Mouse (Mus musculus): ENCODE measurements around the gene Cpeb2. TPM values are rescaled to one million over a fixed set of nuclear protein-coding genes. Genes with fewer than 3 reads are reported as not detected.

Cpeb2 gene
- polyA plus RNA-seq, 1 experiment from 2014 or later = 1.8 TPM

DNA sequence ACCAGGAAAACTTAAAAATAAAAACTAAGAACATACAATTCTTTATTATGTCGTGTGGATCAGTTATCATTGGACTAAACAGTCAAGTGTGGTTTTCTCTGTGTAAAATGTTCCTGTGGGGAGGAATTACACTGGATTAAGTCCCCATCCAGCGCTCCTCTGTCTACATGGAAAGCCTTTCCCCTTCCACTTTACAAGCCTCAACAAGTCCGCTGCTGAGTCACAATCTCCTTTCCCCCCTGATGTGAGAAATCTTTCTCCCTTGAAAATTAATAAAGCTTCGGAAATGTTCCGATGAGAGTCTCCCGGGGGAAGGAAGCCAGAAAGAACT lies 856 bp upstream of the Cpeb2 start:
- no peak for TF ChIP-seq CTCF (IDR thresholded peaks at IDR 0.05; ENCODE audit: low read depth)
- no peak overlapping the region; the same call in 1 of the 2 replicates for H3K27ac ChIP-seq (ENCODE audit: low read depth)

DNA sequence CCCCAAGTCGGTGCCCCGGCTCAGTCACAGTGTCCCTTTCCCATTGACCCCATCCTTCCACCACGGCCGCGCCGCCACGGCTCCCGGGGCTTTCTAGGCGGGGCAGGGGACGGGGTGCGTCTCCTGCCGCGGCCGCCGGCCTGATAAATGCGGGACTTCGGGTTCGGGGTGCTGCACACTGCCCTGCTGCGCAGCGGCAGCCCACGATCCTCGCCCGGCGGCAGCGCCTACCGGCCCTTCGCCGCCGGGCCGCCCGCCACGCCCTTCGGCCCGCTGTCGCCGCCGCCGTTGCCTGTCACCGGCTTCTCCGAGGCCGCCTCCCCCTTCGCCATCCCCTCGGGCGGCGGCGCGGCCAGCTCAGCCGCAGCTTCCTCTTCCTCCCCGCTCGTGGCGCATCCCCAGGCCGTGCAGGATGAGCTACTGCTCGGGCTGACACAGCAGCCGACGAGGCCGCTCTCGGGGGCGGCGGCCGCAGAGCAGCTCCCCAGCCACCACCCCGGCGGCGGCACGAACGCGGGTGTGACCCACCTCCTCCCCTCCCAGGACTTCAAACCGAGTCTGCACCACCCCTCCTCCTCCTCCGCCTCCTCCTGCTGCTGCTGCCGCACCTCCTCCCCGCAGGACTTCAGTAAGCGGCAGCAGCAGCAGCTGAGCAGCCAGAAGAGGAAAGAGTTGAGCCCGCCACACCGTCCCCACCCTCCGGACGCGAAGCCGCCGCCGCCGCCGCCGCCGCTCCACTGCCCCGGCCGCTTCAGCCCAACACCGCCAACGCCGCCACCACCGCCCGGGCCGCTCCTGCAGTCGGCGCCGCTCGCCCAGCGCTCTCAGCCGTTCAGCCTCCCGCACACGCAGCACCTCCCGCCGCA lies 579 bp downstream of the Cpeb2 start:
- ATAC-seq (ENCODE audit: insufficient read depth) (peak; percentile 62), DNase-seq (peak; percentile 70)
- 1% methylated on average over 84 of the region's 101 CpGs for WGBS
- TF ChIP-seq CTCF (IDR thresholded peaks at IDR 0.05; ENCODE audit: low read depth) = no peak
- H3K9ac ChIP-seq = peak overlapping the region; percentile 87
- no peaks in the 10 kb centered on the region for H3K27me3 ChIP-seq (ENCODE audit: insufficient read depth, low read length)
- peak overlapping the region; percentile 87 for H3K4me3 ChIP-seq (ENCODE audit: low read depth, low read length)
- H3K27ac ChIP-seq (ENCODE audit: low read depth) = peak overlapping the region; percentile 96
- H3K4me1 ChIP-seq (ENCODE audit: insufficient read depth) = peaks cover 3% of the 10 kb centered on the region; the same call in 1 of the 2 replicates
- H3K9me3 ChIP-seq (ENCODE audit: low read depth, low read length) = no peaks in the 10 kb centered on the region
- H3K36me3 ChIP-seq (ENCODE audit: insufficient read depth) = no peaks in the 10 kb centered on the region
- H3K4me2 ChIP-seq = peak overlapping the region; percentile 90

More for the DNA sequence above, 856 bp upstream of the Cpeb2 start:
- 2% methylated on average over 6 of the region's 6 CpGs for WGBS
- no peak for DNase-seq
- Histone ChIP-seq H3K9me3 (ENCODE audit: low read depth, low read length) (no peaks in the 10 kb centered on the region), H3K36me3 (ENCODE audit: insufficient read depth) (no peaks in the 10 kb centered on the region), H3K27me3 (ENCODE audit: insufficient read depth, low read length) (no peaks in the 10 kb centered on the region), H3K4me2 (peak overlapping the region; percentile 90), H3K4me3 (ENCODE audit: low read depth, low read length) (peak overlapping the region; percentile 87), H3K4me1 (ENCODE audit: insufficient read depth) (peaks cover 3% of the 10 kb centered on the region; the same call in 1 of the 2 replicates), H3K9ac (peak overlapping the region; percentile 87)
- no peak for ATAC-seq (ENCODE audit: insufficient read depth)

DNA sequence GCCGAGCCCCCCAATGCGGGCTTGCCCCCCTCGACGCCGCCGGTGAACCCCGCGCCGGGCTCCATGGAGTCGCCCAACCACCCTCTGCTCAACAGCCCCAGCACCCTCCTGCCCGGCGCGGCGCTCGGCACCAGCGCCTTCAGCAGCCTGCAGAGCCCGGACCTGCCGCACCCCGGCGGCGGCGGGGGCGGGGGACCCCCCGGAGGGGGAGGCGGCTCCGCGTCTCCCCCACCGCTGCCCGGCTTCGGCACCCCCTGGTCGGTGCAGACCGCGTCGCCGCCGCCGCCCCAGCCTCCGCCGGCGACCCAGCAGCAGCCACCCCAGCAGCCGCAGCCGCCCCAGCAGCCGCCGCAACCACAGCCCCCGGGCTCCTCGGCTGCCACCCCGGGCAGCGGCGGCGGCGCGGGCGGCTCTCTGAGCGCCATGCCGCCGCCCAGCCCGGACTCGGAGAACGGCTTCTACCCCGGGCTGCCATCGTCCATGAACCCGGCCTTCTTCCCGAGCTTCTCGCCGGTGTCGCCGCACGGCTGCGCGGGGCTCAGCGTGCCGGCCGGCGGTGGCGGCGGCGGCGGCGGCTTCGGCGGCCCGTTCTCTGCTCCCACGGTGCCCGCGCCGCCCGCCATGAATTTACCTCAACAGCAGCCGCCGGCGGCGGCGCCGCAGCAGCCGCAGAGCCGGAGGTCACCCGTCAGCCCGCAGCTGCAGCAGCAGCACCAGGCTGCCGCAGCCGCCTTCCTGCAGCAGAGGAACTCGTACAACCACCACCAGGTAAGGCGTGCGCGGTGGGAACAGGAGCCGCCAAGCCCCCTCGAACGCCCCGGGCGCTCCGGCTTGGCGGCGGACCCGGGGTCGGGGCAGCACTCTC lies 1.6 kb downstream of the Cpeb2 start:
- Histone ChIP-seq H3K27ac (ENCODE audit: low read depth) (peak overlapping the region; percentile 96), H3K27me3 (ENCODE audit: insufficient read depth, low read length) (no peaks in the 10 kb centered on the region), H3K4me3 (ENCODE audit: low read depth, low read length) (peak overlapping the region; percentile 87), H3K4me1 (ENCODE audit: insufficient read depth) (peaks cover 3% of the 10 kb centered on the region; the same call in 1 of the 2 replicates), H3K9me3 (ENCODE audit: low read depth, low read length) (no peaks in the 10 kb centered on the region), H3K36me3 (ENCODE audit: insufficient read depth) (no peaks in the 10 kb centered on the region), H3K9ac (peak overlapping the region; percentile 87), H3K4me2 (peak overlapping the region; percentile 90)
- no peak for TF ChIP-seq CTCF (IDR thresholded peaks at IDR 0.05; ENCODE audit: low read depth)
- peak; percentile 56 for DNase-seq
- under 1% methylated on average over 89 of the region's 113 CpGs for WGBS
- peak; percentile 15; the same call in 1 of the 2 replicates for ATAC-seq (ENCODE audit: insufficient read depth)

DNA sequence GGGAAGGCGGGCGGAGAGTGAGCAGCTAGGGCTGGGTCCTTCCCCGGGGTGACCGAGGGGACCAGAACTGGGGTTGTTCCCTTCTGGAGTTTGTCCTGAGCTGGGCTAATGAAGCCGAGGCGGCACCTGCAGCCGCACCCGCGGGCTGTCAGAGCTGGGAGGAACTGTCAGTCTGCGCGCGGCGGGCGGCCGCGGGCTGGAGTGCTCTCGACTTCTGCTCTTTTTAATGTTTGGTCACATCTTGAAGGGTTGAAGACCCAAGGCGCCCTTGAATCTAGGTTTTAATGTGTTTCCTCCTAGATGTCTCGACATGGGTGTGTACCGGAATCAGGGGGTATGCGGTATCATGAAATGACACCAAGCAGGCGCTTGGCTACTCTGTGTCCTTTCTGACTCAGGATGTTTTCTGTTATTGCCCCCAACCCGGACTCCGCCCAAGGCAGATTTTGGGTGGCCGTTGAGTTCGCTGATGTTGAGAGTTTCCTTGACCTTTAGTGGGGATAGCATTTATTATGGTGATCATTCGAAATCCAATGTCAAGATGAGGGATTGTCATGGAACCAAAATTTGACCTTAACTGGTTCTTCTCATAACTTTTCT lies 2.3 kb downstream of the Cpeb2 start:
- ATAC-seq (ENCODE audit: insufficient read depth) (no peak), DNase-seq (peak; percentile 46)
- peak overlapping the region; percentile 96; the same call in 1 of the 2 replicates for H3K27ac ChIP-seq (ENCODE audit: low read depth)
- WGBS = 1% methylated on average over 27 of the region's 27 CpGs
- peak overlapping the region; percentile 90 for H3K4me2 ChIP-seq
- no peaks in the 10 kb centered on the region for H3K27me3 ChIP-seq (ENCODE audit: insufficient read depth, low read length)
- H3K4me3 ChIP-seq (ENCODE audit: low read depth, low read length) = peak overlapping the region; percentile 87
- H3K36me3 ChIP-seq (ENCODE audit: insufficient read depth) = no peaks in the 10 kb centered on the region
- H3K9ac ChIP-seq = peak overlapping the region; percentile 87
- peaks cover 3% of the 10 kb centered on the region; the same call in 1 of the 2 replicates for H3K4me1 ChIP-seq (ENCODE audit: insufficient read depth)
- no peak for TF ChIP-seq CTCF (IDR thresholded peaks at IDR 0.05; ENCODE audit: low read depth)
- no peaks in the 10 kb centered on the region for H3K9me3 ChIP-seq (ENCODE audit: low read depth, low read length)

DNA sequence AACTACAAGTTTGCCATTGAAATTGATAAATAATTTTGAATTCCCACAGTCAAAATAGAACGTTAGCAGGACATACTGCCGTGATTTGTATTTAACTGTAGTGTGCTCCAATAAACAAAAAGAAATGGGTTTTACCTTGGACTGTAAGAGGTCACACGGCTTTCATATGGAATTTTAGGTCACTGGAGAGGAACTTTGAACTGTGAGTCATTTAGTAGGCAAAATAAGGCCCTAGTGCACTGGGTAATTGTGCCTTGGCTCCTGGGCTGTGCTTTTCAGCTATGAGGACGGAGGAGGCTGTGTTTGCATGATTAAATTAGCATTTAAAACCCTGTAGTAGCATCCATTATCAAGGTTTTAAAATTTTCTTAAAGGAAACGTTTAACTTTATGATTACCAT lies 3.0 kb downstream of the Cpeb2 start:
- H3K9ac ChIP-seq = peak overlapping the region; percentile 26; the same call in 1 of the 2 replicates
- H3K36me3 ChIP-seq (ENCODE audit: insufficient read depth) = peaks cover 2% of the 10 kb centered on the region; the same call in 1 of the 2 replicates
- H3K4me3 ChIP-seq (ENCODE audit: low read depth, low read length) = peak overlapping the region; percentile 87
- H3K4me2 ChIP-seq = peak overlapping the region; percentile 90
- no peaks in the 10 kb centered on the region for H3K27me3 ChIP-seq (ENCODE audit: insufficient read depth, low read length)
- no peaks in the 10 kb centered on the region for H3K9me3 ChIP-seq (ENCODE audit: low read depth, low read length)
- H3K27ac ChIP-seq (ENCODE audit: low read depth) = no peak overlapping the region
- TF ChIP-seq CTCF (IDR thresholded peaks at IDR 0.05; ENCODE audit: low read depth) = no peak
- H3K4me1 ChIP-seq (ENCODE audit: insufficient read depth) = peaks cover 3% of the 10 kb centered on the region; the same call in 1 of the 2 replicates
- 28% methylated on average over 5 of the region's 5 CpGs for WGBS
- DNase-seq (no peak), ATAC-seq (ENCODE audit: insufficient read depth) (no peak)

DNA sequence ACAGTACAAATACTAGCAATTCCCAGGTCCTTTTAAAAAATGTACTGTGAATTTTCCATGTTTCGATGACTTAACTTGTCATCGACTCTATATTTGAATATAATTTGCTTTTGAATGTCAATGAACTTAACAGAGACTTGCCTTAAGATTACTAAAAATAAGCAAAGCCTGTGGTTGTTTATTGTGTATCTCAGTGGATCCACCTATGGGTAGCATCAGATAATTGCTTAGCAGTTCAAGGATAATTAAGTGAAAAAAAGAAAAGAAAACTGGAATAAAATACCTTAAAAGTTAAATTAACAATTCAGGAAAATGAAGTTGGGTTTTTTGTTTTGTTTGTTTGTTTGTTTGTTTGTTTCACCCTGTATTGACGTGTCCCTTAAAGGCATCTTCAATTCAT lies 3.5 kb downstream of the Cpeb2 start:
- Histone ChIP-seq H3K36me3 (ENCODE audit: insufficient read depth) (peaks cover 2% of the 10 kb centered on the region; the same call in 1 of the 2 replicates), H3K9ac (no peak overlapping the region), H3K27ac (ENCODE audit: low read depth) (no peak overlapping the region), H3K4me2 (no peak overlapping the region), H3K4me3 (ENCODE audit: low read depth, low read length) (peak overlapping the region; percentile 87; the same call in 1 of the 2 replicates), H3K27me3 (ENCODE audit: insufficient read depth, low read length) (no peaks in the 10 kb centered on the region), H3K4me1 (ENCODE audit: insufficient read depth) (peaks cover 3% of the 10 kb centered on the region; the same call in 1 of the 2 replicates), H3K9me3 (ENCODE audit: low read depth, low read length) (no peaks in the 10 kb centered on the region)
- ATAC-seq (ENCODE audit: insufficient read depth) = no peak
- DNase-seq = peak; percentile 40
- WGBS = 61% methylated on average over 3 of the region's 3 CpGs
- peak; percentile 37 for TF ChIP-seq CTCF (IDR thresholded peaks at IDR 0.05; ENCODE audit: low read depth)
